Mouse (Mus musculus) adrenal gland, adult (tissue): Measurements from ENCODE around the gene Anks1b.

ENCODE experiments used
- DNase-seq, 2 experiments: peaks; one replicate each; pipeline ENCODE4 v3.0.0; 2022 to 2023; ENCODE audit warnings: low spot score in 1 of 2; ENCODE audit not compliant: inconsistent age in 2 of 2

The Anks1b gene

DNA sequence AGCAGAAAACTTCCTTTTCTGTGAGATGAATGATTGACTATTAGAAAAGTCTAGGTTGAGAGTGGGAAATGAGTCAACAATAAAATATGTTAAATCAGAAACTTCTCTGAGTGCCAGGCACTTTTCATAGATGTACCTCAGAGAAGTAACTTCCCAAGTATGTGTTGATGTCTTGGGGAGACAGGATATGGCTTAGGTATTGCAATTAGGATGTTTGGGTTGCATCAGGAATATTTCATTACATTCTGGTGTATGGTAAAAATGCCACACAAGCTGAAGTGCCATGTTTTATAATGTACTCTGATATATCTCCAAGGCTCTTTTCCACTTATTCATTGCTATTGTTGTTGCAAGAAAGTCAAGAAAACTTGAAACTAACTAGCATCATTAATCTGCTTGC lies 267.6 kb downstream of the Anks1b start:
- DNase-seq, result no peak

GRCm38 (mm10) chr10:90144444-90144843 lies 271.1 kb downstream of the Anks1b start:
- DNase-seq, result peak in 1 of 2 experiments; percentile 18

- DNase-seq, result no peak
Measured at GRCm38 (mm10) chr10:90151510-90151909, 278.2 kb downstream of the Anks1b start.

- peak; percentile 7 to 61 for DNase-seq
Measured at GRCm38 (mm10) chr10:90169941-90170580, 296.8 kb downstream of the Anks1b start.

GRCm38 (mm10) chr10:90190366-90190765 lies 317.1 kb downstream of the Anks1b start:
- no peak for DNase-seq

- no peak for DNase-seq
Measured at GRCm38 (mm10) chr10:90196936-90197335, 323.6 kb downstream of the Anks1b start.

GRCm38 (mm10) chr10:90210044-90210443 lies 336.7 kb downstream of the Anks1b start:
- DNase-seq, result no peak

GRCm38 (mm10) chr10:90220470-90220869 lies 347.2 kb downstream of the Anks1b start:
- no peak for DNase-seq

DNA sequence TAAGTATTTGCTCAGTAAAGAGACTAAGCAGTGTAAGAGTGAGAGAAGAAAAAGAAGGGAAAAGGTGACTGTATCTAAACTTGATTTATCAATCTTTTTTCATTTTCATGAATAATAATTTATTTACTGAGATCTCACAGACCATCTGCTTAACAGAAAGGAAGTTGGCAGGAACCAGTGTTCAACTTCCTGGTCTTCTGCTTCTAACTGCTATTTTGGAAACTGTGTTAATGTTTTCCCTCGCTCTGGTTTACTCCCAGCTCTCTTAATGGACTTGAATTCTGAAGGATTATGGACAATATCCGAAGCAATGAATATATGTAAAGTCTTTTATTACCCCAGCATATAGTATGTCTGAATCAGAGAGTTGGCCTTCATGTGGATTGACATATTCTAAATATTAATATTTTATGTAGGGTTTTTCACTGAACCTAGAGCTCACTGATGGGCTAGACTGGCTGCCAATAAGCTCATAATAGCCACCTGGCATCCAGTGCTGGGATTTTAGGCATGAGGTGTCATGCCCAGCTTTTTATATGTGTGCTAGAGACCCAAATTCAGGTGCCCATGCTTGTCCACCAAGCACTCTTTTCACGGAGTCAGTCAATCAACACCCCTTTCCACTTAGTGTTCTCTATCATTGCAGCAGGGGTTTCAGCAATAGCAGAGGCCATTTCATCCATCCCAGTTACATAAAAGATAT lies 349.6 kb downstream of the Anks1b start:
- DNase-seq, result no peak

- DNase-seq, result no peak
Measured at GRCm38 (mm10) chr10:90235273-90235672, 362.0 kb downstream of the Anks1b start.

GRCm38 (mm10) chr10:90237290-90237689 lies 364.0 kb downstream of the Anks1b start:
- DNase-seq, result no peak

DNA sequence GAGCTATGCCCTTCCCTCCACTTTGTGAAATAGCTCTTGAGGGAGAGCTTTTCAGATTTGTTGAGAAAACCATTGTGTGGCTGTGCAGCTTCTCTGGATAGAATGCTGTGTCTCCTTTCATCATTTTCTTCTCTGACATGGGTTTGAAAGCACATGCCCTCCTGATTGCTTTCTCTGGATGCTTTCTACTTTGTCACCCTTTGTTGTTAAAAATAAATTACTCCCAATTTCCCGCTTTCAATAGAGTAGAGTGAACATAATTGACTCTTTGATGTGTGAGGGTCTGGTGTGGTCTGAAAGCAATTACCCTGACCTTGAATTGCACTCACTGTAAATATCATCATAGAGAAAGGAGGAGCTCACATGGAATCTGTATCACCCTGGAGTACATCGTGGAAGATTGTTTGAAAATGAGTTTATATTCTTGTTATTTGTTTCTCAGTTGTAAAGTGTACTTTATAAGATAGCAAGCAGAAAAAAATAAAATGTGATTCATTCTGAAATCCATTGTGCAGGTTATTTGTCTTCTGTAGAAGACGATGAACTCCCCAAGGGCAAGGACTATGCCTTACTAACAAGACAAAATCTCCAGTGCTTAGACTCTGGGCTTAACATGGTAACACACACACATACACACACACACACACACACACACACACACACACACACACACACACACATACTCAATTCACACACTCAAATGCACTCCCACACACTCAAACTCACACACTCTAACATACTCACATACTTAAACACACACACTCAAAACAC lies 385.8 kb downstream of the Anks1b start:
- DNase-seq, result no peak

GRCm38 (mm10) chr10:90271321-90271720 lies 398.0 kb downstream of the Anks1b start:
- peak in 1 of 2 experiments; percentile 7 for DNase-seq

- DNase-seq, result peak in 1 of 2 experiments; percentile 21
Measured at GRCm38 (mm10) chr10:90273311-90273710, 400.0 kb downstream of the Anks1b start.

DNA sequence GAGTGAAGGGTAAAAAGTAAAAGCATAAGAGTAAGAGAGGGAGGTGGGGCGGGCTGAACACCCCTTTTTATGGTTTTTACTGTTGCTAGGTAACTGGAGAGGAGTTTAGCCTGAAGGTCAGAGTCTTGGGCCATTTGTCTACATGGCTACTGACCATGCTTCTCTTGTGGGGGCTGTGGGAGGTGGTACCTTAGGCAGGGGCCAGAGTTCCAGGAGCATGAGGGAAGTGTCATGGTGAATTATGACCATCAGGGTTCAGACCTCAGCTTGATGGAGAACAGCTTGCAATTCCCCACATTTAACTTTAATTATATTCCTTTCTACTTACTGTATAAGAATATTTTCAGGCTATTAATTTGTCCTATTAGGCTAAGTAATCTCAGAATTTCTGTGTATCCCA lies 413.3 kb downstream of the Anks1b start:
- no peak for DNase-seq

DNA sequence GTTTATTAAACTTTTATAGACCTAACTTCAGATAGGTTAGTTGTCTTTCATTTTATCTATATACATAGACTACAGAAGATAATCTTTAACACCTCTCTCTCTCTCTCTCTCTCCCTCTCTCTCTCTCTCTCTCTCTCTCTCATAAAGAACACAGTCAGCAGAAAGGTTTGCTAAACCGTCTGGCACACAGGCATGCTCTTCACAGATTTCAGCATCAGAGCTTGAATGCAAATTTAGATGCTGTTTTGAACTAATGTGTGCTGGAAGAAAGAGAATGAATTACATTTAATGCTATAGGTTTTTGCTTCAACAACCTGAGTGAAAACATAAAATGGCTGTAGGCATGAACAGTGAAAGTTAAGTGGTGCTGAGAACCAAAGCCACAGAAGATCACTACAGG lies 429.9 kb downstream of the Anks1b start:
- no peak for DNase-seq

DNA sequence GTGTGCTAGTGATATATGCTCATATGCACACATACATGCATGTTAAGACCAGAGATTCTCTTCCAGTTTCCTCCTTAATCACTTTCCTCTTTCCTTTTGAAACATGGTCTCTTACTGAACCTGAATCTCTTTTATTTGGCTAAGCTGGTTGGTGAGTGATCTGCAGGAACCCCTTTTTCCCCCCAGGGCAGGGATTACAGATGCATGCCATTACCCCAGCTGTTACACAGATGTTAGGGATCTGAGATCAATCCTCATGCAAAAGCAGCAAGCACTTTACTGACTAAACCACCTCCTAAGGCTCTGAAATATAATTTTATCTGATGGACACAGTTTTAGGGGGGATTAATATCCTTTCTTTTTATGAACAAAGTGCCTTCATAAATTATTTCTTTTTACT lies 432.8 kb downstream of the Anks1b start:
- DNase-seq, result no peak

GRCm38 (mm10) chr10:90307931-90308555 lies 434.7 kb downstream of the Anks1b start:
- DNase-seq, result no peak

DNA sequence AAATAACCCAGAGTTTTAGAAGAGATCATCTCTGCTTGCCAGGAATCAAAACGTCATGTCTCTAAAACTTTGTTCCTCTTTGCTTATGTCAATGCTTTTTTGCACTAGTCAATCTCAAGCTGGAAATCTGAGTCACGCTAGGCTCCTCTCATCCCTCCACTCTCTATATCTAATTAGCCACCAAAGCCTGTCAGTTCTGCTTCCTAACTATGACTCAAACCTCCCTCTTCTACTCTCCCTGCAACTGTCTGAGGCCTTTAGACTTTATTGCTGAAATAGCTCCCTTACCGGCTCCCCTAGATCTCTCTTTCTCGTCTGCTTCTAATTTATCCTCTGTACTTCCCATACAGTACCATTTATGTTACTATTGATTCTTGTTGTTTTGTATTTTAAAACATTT lies 456.5 kb downstream of the Anks1b start:
- DNase-seq, result no peak

DNA sequence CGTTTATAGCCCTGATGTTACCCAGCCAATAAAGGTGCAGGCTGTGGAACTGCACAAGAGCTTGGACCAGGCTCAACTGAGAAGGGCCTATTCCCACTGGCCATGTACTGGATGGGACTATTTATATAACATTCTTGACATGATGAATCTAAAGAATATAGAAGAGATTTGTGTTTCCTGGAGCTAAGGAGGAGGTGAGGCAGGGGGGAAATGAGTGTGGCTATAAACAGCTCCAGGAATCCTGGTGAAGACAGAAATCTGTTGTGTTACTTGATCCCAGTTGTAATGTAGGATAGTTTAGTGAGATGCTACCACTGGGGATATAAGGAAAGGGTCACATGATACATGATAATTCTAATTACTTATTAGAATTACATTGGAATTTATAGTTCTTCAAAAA lies 472.1 kb downstream of the Anks1b start:
- DNase-seq, result no peak

GRCm38 (mm10) chr10:90356258-90356657 lies 482.9 kb downstream of the Anks1b start:
- DNase-seq, result no peak
